Mouse (Mus musculus) limb, embryonic 13.5 days (tissue): ENCODE results near the gene Alx1. TPM values are rescaled to one million over a fixed set of nuclear protein-coding genes. Genes with fewer than 3 reads are reported as not detected.

ENCODE experiments used
- ATAC-seq: fragments of 200-750 bp; cut with Nextera tagmentation; 2 replicates; pipeline ENCODE4 v1.8.0; 2017; ENCODE audit warnings: low read depth, moderate number of reproducible peaks, moderate TSS enrichment; ENCODE audit not compliant: low FRiP score
- H3K27ac ChIP-seq: fragments of 300-500 bp; sonication (generic); 2 replicates; pipeline ENCODE4 v1.5.1; 2015; ENCODE audit warnings: inconsistent platforms, mild to moderate bottlenecking, moderate library complexity
- H3K27me3 ChIP-seq: fragments of 300-500 bp; sonication (generic); 2 replicates; pipeline ENCODE4 v1.6.1; 2015; ENCODE audit warnings: mild to moderate bottlenecking, inconsistent platforms
- H3K36me3 ChIP-seq: fragments of 300-500 bp; sonication (generic); 2 replicates; pipeline ENCODE4 v1.6.1; 2015; ENCODE audit warnings: inconsistent platforms, mild to moderate bottlenecking, moderate library complexity
- H3K4me1 ChIP-seq: fragments of 300-500 bp; sonication (generic); 2 replicates; pipeline ENCODE4 v1.6.1; 2015; ENCODE audit warnings: inconsistent platforms
- H3K4me2 ChIP-seq: fragments of 300-500 bp; sonication (generic); replicated peaks from 2 replicates; pipeline ENCODE4 v1.6.1; 2015; ENCODE audit warnings: inconsistent platforms, mild to moderate bottlenecking, moderate library complexity
- H3K4me3 ChIP-seq: fragments of 300-500 bp; sonication (generic); 2 replicates; pipeline ENCODE4 v1.5.1; 2015; ENCODE audit warnings: moderate library complexity, mild to moderate bottlenecking, inconsistent platforms
- H3K9ac ChIP-seq: fragments of 300-500 bp; sonication (generic); 2 replicates; pipeline ENCODE4 v1.6.1; 2015; ENCODE audit warnings: mild to moderate bottlenecking, inconsistent platforms
- H3K9me3 ChIP-seq: fragments of 300-500 bp; sonication (generic); 2 replicates; pipeline ENCODE4 v1.6.1; 2016; ENCODE audit warnings: inconsistent platforms
- WGBS: fragments of 180-500 bp; shearing (Covaris S2); methylation state at CpG from one replicate; pipeline ENCODE4 v1.1.7; 2015; 5-methylcytosine and 5-hydroxymethylcytosine counted together
- polyA plus RNA-seq: library from polyadenylated mRNA; unstranded; fragments of >200 nt; fragmentation: Nextera tagmentation; extraction: Ambion mirVana; gene quantifications from 2 replicates; pipeline ENCODE4 v1.2.1, GENCODE M21; 2015

The Alx1 gene
- polyA plus RNA-seq, 1 experiment from 2014 or later, result 4.4 TPM

- no peak for ATAC-seq
- no peaks in the 10 kb centered on the region for H3K9me3 ChIP-seq
- no peaks in the 10 kb centered on the region for H3K36me3 ChIP-seq
- no peak overlapping the region for H3K4me2 ChIP-seq
- no peak overlapping the region for H3K27ac ChIP-seq
- no peak overlapping the region for H3K4me3 ChIP-seq
- 0 out of 2 replicates have a peak, but pooled peaks cover 6% of the 10 kb centered on the region for H3K27me3 ChIP-seq
- H3K4me1 ChIP-seq, result no peaks in the 10 kb centered on the region
- H3K9ac ChIP-seq, result no peak overlapping the region
- 76% methylated on average over 2 of the region's 2 CpGs for WGBS
These were observed 27.5 kb downstream of the Alx1 start for GRCm38 (mm10) chr10:103002556-103002955.

- ATAC-seq, result 0 out of 2 replicates have a peak, but pooled peaks have one; percentile 24
- no peaks in the 10 kb centered on the region for H3K36me3 ChIP-seq
- H3K4me1 ChIP-seq, result no peaks in the 10 kb centered on the region
- no peak overlapping the region for H3K9ac ChIP-seq
- H3K27ac ChIP-seq, result no peak overlapping the region
- WGBS, result 13% methylated on average over 8 of the region's 8 CpGs
- peak overlapping the region; percentile 51 for H3K4me2 ChIP-seq
- H3K27me3 ChIP-seq, result 0 out of 2 replicates have a peak, but pooled peaks cover 6% of the 10 kb centered on the region
- no peaks in the 10 kb centered on the region for H3K9me3 ChIP-seq
- no peak overlapping the region for H3K4me3 ChIP-seq
These were observed 29.1 kb downstream of the Alx1 start for GRCm38 (mm10) chr10:103000902-103001301.

- Histone ChIP-seq H3K27ac (no peak overlapping the region), H3K9me3 (no peaks in the 10 kb centered on the region), H3K27me3 (0 out of 2 replicates have a peak, but pooled peaks cover 6% of the 10 kb centered on the region), H3K4me3 (no peak overlapping the region), H3K36me3 (no peaks in the 10 kb centered on the region), H3K4me2 (no peak overlapping the region), H3K4me1 (no peaks in the 10 kb centered on the region), H3K9ac (no peak overlapping the region)
- no peak for ATAC-seq
These were observed 30.4 kb downstream of the Alx1 start for GRCm38 (mm10) chr10:102999584-102999983.

GRCm38 (mm10) chr10:102975106-102975505 lies 54.9 kb downstream of the Alx1 start:
- no peaks in the 10 kb centered on the region for H3K9me3 ChIP-seq
- H3K9ac ChIP-seq, result no peak overlapping the region
- H3K4me3 ChIP-seq, result no peak overlapping the region
- H3K4me2 ChIP-seq, result no peak overlapping the region
- H3K27ac ChIP-seq, result no peak overlapping the region
- no peaks in the 10 kb centered on the region for H3K36me3 ChIP-seq
- no peak for ATAC-seq
- H3K4me1 ChIP-seq, result no peaks in the 10 kb centered on the region
- no peaks in the 10 kb centered on the region for H3K27me3 ChIP-seq
- WGBS, result 84% methylated on average over 5 of the region's 5 CpGs

- Histone ChIP-seq H3K4me3 (no peak overlapping the region), H3K27ac (no peak overlapping the region), H3K4me2 (no peak overlapping the region), H3K9ac (no peak overlapping the region), H3K36me3 (no peaks in the 10 kb centered on the region), H3K27me3 (no peaks in the 10 kb centered on the region), H3K4me1 (no peaks in the 10 kb centered on the region), H3K9me3 (no peaks in the 10 kb centered on the region)
- 89% methylated on average over 2 of the region's 2 CpGs for WGBS
- ATAC-seq, result no peak
These were observed 70.4 kb downstream of the Alx1 start for GRCm38 (mm10) chr10:102959602-102960001.

Other genes starting within 250 kb of the Alx1 start
- gene Lrriq1, start 206.1 kb upstream of the Alx1 start, polyA plus RNA-seq, result 0.20 and 0.22 TPM in 2 replicates